Mouse (Mus musculus): ENCODE data around the gene Tagln2.

Tagln2 gene

DNA sequence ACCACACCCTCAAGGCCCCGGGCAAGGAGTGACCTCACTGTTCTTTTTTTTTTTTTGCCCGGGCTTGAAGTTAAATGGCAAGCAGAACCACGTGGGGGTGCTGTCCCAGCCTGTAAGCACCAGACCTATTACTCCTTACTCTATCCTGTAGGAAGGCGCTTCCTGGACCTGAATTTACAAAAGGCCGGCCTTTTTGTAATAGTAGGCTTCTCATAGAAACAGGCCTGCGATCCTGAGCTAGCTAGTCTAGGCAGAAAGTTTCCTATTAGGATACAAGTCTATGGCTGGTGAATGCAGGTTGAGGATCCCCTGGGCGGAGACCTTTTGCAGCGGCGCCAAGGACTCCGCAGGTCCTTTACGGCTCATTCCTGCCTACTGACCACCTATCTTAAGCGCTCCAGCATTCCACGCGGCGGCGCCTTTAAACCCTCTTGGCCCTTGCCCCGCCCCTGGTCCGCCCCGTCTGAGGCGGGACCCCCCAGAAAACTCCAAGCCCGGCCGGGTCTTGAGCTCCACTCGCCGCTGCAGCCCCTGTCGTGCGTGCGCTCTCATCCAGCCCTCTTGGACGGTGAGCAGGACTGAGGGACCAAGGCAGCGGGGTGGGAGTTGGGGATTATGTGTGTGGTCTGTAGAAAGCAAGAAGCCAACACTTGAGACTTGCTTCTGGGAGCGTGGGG is at the start of gene Tagln2:
Gene Tagln2 (plus strand): TSS at position 283 of the 677 bp plus-strand sequence.
- peak; percentile 86 to 91 for DNase-seq

DNA sequence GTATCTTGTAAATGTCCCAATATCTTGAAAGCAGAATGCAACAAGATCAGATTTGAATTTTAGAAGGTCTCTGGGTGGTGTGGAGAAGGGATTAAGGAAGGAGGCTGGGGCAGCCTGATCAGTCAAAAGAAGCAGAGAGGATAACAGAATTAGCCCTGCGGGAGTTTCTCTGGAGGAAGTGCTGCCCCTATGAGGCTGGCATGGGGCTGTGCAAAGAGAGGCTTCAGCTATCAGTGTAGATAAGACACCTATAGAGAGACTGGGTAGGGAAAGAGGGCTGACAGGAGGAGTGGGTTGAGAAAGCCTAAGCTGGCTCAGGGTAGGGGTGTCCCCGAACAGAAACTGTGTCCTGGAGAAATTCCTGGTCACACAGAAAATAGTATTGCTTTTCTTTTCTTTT is 49.6 kb upstream of the Tagln2 start:
- no peak for DNase-seq

DNA sequence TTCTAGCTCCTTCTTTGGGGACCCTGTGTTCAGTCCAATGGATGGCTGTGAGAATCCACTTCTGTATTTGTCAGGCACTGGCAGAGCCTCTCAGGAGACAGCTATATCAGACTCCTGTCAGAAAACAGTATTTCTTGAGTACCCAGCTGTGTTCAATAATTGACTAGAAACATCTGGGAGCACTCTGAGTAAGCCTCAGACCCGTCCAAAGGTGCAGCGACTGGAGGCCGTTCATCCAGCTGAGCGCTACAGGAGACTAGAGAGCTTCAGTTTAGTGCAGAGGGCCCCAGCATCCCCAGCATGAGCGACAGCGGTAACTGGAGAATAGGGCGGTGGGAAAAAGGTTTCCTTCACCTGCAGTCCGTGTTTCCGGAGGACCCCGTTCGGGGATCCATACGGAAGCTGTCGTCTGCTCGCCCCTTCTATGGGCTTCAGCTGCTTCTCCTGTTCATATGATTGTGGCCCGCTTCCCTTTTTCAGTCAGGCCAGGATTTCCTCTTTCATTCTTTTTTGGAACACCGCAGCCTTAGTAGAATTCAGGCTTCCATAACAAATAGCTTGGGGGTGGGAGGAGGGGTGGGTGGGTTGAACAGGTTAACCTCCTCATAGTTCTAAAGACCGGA is 48.9 kb upstream of the Tagln2 start:
- DNase-seq: peak in 1 of 2 experiments; percentile 19

DNA sequence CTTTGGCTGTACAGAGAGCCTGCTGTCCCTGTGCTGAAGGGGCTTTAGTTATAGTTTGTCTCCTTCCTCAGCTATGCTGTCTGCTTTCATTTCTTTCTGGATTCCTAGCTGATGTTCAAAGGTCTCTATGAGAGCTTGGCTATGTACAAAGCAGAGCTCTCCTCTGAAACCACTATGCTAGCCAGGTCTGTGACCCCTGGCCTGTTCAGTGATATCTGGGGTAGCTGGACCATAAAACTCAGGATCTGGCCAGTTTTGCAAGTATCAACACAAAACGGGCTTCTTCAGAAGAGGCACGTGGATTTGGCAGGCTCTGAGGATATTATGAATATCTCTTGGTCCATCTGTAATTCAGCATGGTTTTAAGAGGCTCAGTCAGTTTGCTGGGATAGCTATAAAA is 46.9 kb upstream of the Tagln2 start:
- DNase-seq: peak; percentile 28 to 63

DNA sequence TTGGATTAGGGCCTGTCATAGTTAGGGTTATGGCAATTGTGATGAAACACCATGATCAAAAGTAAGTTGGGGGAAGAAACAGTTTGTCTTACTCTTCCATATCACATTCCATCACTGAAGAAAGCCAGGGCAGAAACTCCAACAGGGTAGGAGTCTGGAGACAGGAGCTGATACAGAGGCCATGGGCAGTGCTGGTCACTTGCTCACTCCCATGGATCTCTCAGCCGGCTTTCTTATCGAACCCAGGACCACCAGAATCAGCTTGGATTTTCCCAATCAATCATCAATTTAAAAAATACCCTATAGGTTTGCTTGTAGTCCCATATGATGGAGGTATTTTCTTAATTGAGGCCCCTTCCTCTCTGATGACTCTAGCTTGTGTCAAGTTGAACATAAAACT is 46.0 kb upstream of the Tagln2 start:
- DNase-seq: no peak

DNA sequence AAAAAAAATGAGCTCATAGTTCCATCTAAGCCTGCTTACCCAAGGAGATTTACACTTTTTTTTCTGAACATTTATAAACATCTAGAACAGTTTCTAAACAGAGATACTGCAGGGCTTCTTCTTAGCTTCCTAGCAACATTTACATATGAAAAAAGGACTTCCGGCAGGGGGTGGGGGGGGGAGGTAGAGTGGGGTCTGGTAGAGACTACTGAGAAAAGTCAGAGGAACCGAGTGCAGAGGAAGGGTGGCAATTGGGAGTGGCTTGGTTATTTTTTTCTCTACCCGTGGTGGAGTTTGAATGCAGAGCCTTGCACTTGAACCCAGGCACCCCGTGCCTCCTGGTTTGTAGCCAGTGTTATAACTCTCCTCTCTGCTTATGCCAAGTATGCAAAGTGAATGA is 44.4 kb upstream of the Tagln2 start:
- no peak for DNase-seq

DNA sequence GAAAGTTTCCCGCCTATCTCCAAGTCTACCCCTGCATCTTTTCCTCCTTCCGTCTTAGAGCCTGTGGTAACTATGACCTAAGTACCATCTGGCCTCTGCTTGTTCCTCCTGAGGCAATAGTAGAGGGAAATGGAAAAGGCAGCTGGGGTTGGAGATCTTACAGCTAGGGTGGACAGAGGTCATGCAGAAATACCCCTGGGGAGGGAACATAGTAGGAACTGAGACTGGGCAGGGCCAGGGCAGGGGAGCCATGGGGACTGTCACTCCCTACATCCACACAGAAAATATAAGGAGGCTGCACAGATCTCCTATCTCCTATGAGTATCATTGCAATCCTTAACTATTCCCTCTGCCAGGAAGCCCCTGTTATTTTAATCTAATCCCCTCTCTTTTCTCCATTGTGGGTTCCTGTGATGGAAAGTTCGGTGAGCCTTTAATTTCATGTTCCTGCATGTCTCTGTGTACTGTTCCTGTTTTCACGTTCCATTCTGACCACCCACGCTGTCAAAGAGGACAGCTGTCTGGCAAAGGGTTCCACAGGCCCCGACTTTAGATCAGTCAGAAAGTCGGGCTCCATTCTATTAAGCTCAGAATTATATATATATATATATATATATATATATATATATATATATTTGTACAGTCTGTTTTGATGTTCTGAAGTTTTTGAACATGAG is 43.7 kb upstream of the Tagln2 start:
- DNase-seq: no peak

DNA sequence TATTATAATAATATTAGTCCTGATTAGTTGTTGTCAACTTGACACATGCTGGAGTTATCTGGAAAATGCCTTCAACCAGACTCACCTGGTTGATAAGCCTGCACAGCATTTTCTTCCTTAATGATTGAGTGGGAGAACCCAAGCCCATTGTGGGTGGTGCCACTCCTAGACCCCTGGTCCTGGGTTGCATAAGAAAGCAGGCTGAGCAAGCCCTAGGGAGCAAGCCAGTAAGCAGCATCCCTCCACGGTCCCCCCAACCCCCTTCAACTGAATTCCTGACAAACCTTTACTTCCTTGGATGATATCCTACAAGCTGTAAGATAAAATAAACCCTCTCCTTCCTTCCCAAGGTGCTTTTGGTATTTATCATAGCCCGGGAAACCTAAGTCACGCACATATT is 42.7 kb upstream of the Tagln2 start:
- DNase-seq: no peak

DNA sequence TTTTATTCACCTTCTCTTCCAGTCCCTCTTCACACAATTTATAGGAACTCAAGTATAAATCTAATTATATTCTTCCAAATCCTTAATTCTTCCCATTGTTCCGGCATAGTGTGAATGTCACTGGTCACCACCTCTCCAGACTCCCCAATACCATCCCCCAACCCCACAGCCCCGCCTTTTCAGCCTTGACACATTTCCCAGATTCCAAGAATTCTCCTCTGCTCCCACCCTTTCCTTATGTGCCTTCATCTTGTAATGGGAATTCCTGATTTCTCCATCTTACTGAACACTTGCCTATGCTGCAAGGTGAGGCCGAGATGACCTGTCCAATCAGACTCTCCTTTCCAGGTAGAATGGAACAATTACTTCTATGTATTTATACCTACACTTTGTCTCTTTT is 41.8 kb upstream of the Tagln2 start:
- DNase-seq: no peak

DNA sequence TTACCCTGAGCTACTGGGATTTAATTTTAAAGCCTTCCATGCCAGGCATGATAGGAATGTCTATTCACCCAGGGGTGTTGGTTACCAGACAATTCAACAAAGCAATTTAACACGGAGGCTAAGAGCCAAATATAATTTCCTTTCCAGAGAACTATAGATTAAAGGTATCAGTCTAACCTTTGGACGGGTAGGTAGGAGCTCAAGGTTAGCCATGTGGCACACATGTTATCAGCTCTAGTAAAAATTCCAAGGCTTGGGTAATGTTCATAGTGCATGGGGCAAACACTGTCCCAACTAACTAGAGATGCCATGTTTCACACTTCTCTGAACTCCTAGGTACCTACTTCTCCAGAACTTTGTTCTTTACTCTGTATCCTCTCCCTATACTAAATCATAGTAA is 38.2 kb upstream of the Tagln2 start:
- DNase-seq: no peak

DNA sequence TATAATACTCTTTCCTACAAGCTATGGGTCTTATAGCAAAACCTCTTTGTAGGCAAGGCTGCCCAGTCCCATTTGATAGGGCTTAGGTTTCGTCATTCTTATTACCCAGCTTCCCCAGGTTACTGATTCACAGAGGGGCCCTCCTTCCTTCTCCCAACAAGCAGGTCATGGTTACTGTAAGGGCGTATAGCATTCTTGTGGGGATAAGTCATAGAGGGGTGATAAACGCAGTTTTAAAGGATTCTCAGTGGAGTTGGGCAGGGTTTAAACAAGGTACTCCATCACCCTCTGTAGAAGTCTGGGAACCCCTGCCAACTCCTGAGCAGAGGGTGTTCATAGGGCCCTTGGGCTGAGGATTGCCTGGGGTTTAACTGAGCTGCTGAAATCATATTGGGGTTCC is 37.3 kb upstream of the Tagln2 start:
- DNase-seq: no peak

DNA sequence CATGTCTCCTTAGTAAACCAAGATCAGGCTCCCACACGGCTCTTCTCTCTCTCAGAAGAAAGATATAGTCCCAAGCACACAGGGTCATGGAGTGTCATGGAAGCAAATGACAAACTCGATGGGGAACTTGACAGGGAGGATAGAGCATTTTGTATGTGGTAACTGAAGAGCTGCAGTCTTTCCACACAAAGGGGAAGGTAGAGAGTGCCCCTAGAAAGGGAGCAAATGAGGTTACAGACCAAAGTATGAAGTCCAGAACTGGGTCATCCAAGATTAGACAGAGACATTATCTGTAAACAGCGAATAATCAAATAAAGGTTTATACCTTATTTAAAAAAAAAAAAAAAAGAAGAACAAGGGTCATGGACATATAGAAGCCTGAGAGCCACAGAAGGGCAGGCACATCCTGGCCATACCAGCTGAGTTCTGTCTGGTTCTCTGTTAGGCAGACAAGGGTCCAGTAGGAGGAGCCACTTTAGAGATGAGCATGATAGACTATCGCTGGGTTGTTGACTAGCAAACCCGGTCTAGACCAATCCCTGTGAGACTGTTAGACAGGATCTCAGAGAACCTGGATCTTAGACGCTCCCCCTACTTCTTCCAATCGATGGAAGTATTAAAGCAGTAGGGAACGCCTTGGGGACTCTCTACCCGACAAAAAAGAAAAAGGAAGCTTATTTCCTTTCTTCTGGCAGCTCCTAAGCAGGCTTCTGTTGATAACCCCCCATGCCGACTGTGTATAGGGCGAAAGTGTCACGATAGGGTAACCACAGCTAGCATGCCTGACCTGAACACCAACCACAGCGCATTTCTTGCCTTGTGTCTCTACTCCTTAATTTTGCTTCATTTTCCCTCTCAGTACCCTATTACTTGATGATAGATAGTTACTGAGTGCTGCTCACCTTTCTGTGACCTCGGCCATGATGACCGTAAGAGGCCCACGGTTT is 36.2 kb upstream of the Tagln2 start:
- DNase-seq: no peak

DNA sequence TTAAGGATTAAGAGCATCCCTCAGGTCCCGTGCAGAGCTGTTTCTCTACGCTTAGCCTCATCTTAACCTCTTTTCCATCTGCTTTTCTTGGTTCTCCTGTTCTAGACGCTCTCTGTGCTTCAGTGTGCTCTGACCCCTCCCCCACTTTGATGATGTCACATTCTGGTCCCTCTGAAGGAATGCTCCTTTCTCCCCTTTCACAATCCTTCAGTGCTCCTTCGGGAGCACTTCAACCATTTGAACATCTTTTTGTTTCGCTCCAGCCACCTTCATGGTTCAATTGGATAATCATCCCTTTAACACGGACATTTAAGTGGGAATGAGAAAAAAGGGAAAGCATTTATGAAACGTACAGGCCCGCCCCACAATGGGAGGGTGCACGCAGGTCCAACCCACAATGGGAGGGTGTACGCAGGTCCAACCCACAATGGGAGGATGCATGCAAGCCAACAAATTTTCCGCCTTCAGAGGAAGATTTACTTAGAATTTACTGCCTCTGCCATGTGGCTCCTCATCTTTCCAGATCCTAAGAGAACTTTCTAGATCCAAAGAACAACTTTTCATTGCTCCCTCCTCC is 31.5 kb upstream of the Tagln2 start:
- DNase-seq: no peak

DNA sequence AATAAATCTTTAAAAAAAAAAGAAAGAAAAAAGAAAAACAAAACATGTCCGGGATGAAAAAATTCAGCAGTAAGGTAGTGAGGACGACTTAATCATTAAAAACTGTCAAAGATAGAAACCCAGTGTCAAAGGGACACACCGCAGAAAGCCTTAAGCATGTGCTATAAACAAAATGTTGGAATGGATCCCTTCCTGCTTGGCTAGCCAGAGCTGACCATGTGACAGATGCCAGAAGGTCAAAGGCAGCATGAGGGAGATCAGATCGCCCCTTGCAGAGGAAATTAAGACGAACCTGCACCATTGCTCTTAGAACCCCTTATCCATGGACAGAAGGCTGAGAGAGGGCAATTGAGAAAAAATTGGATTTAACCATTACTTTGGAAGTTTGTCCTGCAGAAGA is 30.5 kb upstream of the Tagln2 start:
- peak; percentile 28 to 64 for DNase-seq

DNA sequence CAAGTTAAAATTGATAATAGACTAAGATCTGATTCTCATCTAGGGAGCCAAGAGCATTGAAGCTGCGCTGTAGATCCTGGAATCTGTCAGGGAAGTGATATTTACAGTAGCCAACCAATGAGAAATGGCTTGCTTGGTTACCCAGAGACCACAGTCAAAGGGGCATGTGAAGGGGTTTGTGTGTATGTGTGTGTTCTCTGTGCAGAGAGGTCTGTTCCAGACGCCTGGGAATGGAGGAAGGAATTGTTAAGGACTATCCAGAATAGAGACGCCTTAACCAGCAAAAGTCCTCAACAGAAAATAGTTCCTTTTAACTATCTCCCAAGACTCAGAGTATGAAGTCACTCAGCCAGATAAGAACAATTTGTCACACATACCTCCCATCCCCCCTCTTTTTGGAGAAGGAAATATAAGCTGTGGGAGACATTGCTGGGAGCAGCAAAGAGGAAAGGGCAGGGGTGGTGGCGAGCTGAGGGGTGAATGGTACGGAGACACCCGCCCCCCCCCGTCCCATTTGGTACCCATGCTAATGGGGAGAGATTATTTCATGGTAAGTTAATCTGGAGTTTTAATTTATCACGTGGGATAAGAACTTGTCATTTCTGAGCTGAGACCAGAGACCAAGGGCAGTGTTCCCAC is 29.9 kb upstream of the Tagln2 start:
- no peak for DNase-seq

DNA sequence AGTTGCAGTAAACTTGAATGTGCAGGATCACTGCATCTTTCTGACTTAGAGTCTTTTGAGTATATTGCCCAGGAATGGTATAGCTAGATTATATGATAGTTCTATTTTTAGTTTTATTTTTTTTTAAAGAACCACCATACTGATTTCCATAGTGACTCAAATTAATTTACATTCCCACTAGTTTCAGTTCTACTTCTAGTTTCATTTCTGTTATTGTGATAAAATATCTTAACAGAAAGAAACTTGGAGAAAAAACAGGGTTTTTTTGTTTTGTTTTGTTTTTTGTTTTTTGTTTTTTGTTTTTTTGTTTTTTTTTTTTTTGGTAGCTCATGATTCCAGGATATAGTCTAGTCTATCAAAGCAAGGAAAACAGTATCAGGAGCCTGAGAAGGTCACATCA is 26.9 kb upstream of the Tagln2 start:
- no peak for DNase-seq

DNA sequence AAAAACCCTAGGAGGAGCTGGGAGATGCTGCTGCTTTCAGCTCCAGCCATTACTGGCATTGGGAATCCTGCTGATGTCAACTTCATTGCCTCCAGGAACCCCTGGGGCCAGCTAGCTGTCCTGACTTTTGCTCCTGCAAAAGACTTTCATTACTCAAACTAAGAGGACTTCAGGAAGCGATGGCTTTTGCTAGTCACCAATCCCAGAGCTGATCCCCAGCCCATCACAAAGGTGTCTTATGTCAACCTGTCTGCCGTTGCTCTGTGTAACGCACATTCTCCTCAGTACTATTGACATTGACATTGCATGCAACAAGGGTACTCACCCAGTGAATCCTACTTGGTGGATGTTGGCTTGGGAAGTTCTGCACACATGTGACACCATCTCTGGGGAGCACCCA is 25.7 kb upstream of the Tagln2 start:
- no peak for DNase-seq

DNA sequence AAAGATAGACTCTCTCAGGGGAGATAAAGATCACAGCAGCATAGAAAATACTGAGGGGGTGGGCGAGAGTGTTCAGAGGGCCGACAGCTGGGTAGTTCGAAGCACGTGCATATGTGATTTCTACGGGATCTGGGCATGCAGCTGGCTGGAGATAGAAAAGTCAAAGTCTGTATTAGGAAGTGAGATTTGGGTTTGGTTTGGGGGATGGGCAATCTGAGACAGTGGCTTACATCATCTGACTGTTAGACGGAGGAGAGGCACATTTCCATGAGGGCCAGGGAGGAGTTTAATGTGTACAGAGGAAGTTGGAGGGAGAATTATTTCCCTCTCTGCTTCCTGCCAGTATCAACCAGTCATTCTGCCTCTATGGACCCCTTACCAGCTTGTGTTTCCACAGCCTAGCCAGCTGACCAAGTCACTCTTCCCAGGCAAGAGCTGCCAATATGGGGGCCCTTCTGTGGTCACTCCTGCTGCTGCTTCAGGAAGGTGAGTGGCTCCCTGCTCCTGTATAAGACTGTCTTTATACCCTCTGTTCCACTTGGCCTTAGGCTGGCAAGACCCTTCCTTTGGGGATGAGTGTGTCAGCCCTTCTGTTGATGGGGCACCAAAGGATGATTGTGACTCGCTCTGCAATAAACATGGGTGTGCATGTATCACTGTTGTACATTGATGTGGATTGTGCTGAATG is 24.6 kb upstream of the Tagln2 start, which contains the start of gene Slamf9:
Gene Slamf9 (plus strand): TSS at position 305 of the 688 bp plus-strand sequence.
- DNase-seq: no peak

DNA sequence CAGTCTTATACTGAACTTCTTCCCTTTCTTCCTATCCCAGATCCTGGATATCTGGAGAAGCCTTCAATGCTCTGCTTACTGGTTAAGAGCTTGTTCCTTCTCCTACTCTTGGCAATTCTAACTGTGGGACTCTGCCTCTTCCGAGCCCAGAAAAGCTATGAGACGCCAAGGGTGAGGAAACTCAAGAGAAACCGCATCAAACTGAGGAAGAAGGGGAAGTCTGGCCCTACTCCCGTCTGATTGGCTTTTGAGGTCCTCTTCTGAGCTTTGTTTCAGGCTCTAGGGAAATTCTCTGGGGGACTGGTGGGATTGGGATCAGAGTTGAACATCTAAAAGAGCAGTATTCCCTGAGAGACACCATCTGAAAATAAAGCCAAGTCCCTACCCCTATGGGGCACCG is 21.8 kb upstream of the Tagln2 start:
- DNase-seq: no peak

DNA sequence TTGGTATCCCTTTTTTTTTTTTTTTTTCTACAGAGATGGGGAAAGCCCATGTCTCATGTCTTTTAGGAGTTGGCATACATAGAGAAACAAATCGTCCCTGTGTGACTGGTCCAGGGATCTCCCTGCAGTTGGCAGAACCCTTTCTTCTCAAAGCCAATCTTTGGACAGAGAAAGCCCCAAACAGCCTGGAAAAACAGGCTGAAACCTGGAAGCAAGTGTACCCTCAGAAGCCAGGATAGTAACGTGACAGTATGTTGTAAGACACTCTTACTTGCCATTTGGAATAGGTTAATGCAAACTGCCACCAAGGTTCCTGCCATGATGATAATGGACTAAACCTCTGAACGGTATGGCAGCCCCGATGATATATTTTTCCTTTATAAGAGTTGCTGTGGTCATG is 19.5 kb upstream of the Tagln2 start:
- no peak for DNase-seq

DNA sequence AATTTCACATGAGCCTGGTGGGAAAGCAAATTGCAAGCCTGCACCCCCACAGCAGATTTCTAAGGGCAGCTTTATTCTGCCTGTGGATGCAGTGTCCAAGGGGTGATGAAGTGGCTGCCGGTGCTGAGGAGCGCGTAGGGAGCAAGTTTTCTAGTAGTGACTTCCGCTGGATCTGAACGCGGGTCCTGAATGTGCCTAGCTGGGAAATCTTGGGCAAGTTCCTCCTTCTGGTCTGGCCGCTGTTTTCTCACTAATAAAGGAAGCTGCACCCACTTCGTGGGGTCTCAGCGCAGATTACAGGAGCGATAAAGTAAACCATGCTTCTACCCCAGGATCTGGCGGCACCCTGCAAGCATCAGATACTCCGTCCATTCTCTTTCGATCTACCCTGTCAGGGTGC is 18.7 kb upstream of the Tagln2 start:
- no peak for DNase-seq

Data from kidney, adult 8-10 months (tissue).